Mouse (Mus musculus) heart, embryonic 16.5 days (tissue): ENCODE data around the gene Lrfn1. TPM values are rescaled to one million over a fixed set of nuclear protein-coding genes. Genes with fewer than 3 reads are reported as not detected.
A peak's percentile ranks its signal among the peaks of the same experiment; 100 is the strongest.

ENCODE experiments used
- ATAC-seq: fragments of 200-750 bp; cut with Nextera tagmentation; replicated peaks from 2 replicates; pipeline ENCODE4 v1.8.0; 2017; ENCODE audit warnings: moderate number of reproducible peaks; ENCODE audit not compliant: insufficient read depth, low FRiP score; ENCODE audit errors: extremely low read depth
- H3K27ac ChIP-seq: fragments of 300-500 bp; sonication (generic); 2 replicates; pipeline ENCODE4 v1.5.1; 2014; ENCODE audit warnings: mild to moderate bottlenecking, low read length, control low read depth, moderate library complexity
- H3K27me3 ChIP-seq: fragments of 300-500 bp; sonication (generic); 2 replicates; pipeline ENCODE4 v1.6.1; 2014; ENCODE audit warnings: low read length, mixed read lengths; ENCODE audit not compliant: control insufficient read depth, insufficient read depth
- H3K36me3 ChIP-seq: fragments of 300-500 bp; sonication (generic); 2 replicates; pipeline ENCODE4 v1.6.1; 2014; ENCODE audit not compliant: control insufficient read depth, insufficient read depth
- H3K4me1 ChIP-seq: fragments of 300-500 bp; sonication (generic); 2 replicates; pipeline ENCODE4 v1.6.1; 2014; ENCODE audit warnings: low read length, mixed read lengths; ENCODE audit not compliant: control insufficient read depth, insufficient read depth
- H3K4me2 ChIP-seq: fragments of 300-500 bp; sonication (generic); 2 replicates; pipeline ENCODE4 v1.6.1; 2014; ENCODE audit warnings: low read depth, mild to moderate bottlenecking, control low read depth, low read length
- H3K4me3 ChIP-seq: fragments of 300-500 bp; sonication (generic); 2 replicates; pipeline ENCODE4 v1.5.1; 2014; ENCODE audit warnings: mild to moderate bottlenecking, control low read depth, low read length
- H3K9ac ChIP-seq: fragments of 300-500 bp; sonication (generic); 2 replicates; pipeline ENCODE4 v1.6.1; 2014; ENCODE audit warnings: low read length, control low read depth
- H3K9me3 ChIP-seq: fragments of 300-500 bp; sonication (generic); replicated peaks from 2 replicates; pipeline ENCODE4 v1.6.1; 2016; ENCODE audit warnings: low read length; ENCODE audit not compliant: control insufficient read depth
- WGBS: fragments of 180-500 bp; shearing (Covaris S2); extraction: QIAGEN DNeasy Blood & Tissue Kit; methylation state at CpG from one replicate; pipeline ENCODE4 v1.1.7; 2014; 5-methylcytosine and 5-hydroxymethylcytosine counted together
- polyA plus RNA-seq: library from polyadenylated mRNA; unstranded; fragments of >200 nt; fragmentation: Nextera tagmentation; extraction: Ambion mirVana; gene quantifications from 2 replicates; pipeline ENCODE4 v1.2.1, GENCODE M21; 2015

The Lrfn1 gene
- polyA plus RNA-seq, 1 experiment from 2014 or later: 0.80 TPM

GRCm38 (mm10) chr7:28464416-28465212, 12.8 kb downstream of the Lrfn1 start:
- H3K4me3 ChIP-seq: no peak overlapping the region
- H3K9ac ChIP-seq: no peak overlapping the region
- ATAC-seq: peak; percentile 60; the same call in 1 of the 2 replicates
- peaks cover 6% of the 10 kb centered on the region; the same call in 1 of the 2 replicates for H3K36me3 ChIP-seq
- H3K4me1 ChIP-seq: peaks cover 7% of the 10 kb centered on the region
- H3K9me3 ChIP-seq: 0 out of 2 replicates have a peak, but pooled peaks cover 3% of the 10 kb centered on the region
- H3K4me2 ChIP-seq: no peak overlapping the region
- H3K27ac ChIP-seq: no peak overlapping the region
- peaks cover 17% of the 10 kb centered on the region for H3K27me3 ChIP-seq
- WGBS: 59% methylated on average over 10 of the region's 10 CpGs

GRCm38 (mm10) chr7:28466721-28467212, 15.0 kb downstream of the Lrfn1 start:
- Histone ChIP-seq H3K4me2 (peak overlapping the region; percentile 96), H3K27ac (no peak overlapping the region), H3K36me3 (no peaks in the 10 kb centered on the region), H3K9me3 (no peaks in the 10 kb centered on the region), H3K4me1 (peaks cover 13% of the 10 kb centered on the region), H3K27me3 (peaks cover 17% of the 10 kb centered on the region), H3K9ac (peak overlapping the region; percentile 73), H3K4me3 (peak overlapping the region; percentile 59)
- 23% methylated on average over 40 of the region's 40 CpGs for WGBS
- ATAC-seq: 0 out of 2 replicates have a peak, but pooled peaks have one; percentile 29

- Histone ChIP-seq H3K4me1 (peaks cover 13% of the 10 kb centered on the region), H3K4me2 (peak overlapping the region; percentile 96), H3K9ac (peak overlapping the region; percentile 73), H3K9me3 (no peaks in the 10 kb centered on the region), H3K27ac (no peak overlapping the region), H3K36me3 (no peaks in the 10 kb centered on the region), H3K27me3 (peaks cover 17% of the 10 kb centered on the region), H3K4me3 (peak overlapping the region; percentile 59)
- peak; percentile 80 for ATAC-seq
- WGBS: 3% methylated on average over 57 of the region's 63 CpGs
These were observed 15.5 kb downstream of the Lrfn1 start for GRCm38 (mm10) chr7:28467213-28467751.

DNA sequence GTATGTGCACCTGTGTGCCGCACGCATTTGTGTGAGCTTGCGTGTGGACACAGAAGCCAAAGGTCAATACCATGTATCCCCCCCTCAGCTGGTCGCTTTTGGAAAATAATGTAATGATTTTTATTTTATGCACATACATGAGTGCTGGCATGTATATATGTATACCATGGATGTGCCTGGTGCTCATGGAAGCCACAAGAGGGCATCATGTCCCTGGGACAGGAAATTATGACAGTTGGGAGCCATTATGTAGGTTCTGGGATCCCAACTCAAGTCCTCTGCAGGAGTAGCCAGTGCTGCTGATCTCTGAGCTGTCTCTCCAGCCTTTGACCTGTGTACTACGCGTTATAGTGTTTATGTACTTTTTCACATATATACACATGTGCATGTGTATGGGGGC, 24.4 kb downstream of the Lrfn1 start:
- Histone ChIP-seq H3K4me3 (no peak overlapping the region), H3K36me3 (no peaks in the 10 kb centered on the region), H3K4me1 (peaks cover 2% of the 10 kb centered on the region; the same call in 1 of the 2 replicates), H3K9ac (no peak overlapping the region), H3K27me3 (no peaks in the 10 kb centered on the region), H3K27ac (no peak overlapping the region), H3K4me2 (no peak overlapping the region), H3K9me3 (no peaks in the 10 kb centered on the region)
- 87% methylated on average over 6 of the region's 6 CpGs for WGBS
- no peak for ATAC-seq

- no peaks in the 10 kb centered on the region for H3K9me3 ChIP-seq
- no peaks in the 10 kb centered on the region for H3K27me3 ChIP-seq
- H3K4me1 ChIP-seq: no peaks in the 10 kb centered on the region
- H3K27ac ChIP-seq: no peak overlapping the region
- no peak for ATAC-seq
- no peak overlapping the region for H3K4me3 ChIP-seq
- no peak overlapping the region for H3K4me2 ChIP-seq
- no peaks in the 10 kb centered on the region for H3K36me3 ChIP-seq
- H3K9ac ChIP-seq: no peak overlapping the region
- 89% methylated on average over 5 of the region's 5 CpGs for WGBS
These were observed 25.6 kb downstream of the Lrfn1 start for GRCm38 (mm10) chr7:28477363-28477762.

GRCm38 (mm10) chr7:28478854-28479253, 27.1 kb downstream of the Lrfn1 start:
- Histone ChIP-seq H3K4me3 (no peak overlapping the region), H3K9ac (no peak overlapping the region), H3K27me3 (no peaks in the 10 kb centered on the region), H3K4me2 (no peak overlapping the region), H3K9me3 (no peaks in the 10 kb centered on the region), H3K27ac (no peak overlapping the region), H3K4me1 (no peaks in the 10 kb centered on the region), H3K36me3 (no peaks in the 10 kb centered on the region)
- 2% methylated on average over 8 of the region's 8 CpGs for WGBS
- ATAC-seq: no peak

DNA sequence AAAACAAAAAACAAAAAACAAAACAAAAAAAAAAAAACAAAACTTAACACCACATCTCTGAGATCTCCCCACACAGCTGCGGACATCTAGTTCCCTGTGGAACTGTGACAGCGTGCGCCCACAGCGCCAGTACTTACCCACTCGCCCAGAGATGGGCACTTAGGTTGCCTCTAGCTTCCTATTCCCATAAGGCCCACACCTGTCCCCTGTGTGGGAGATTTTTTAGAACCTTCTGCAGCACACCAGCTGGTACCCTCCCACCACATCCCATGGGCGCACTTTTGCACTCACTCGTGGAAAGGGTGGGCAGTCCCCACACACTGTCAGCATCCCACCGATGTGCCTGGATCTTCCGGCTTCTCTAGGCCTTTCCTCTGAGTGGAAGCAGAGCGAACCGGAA, 31.1 kb downstream of the Lrfn1 start:
- 0 out of 2 replicates have a peak, but pooled peaks cover 1% of the 10 kb centered on the region for H3K4me1 ChIP-seq
- no peak overlapping the region for H3K4me2 ChIP-seq
- no peaks in the 10 kb centered on the region for H3K9me3 ChIP-seq
- H3K27ac ChIP-seq: no peak overlapping the region
- 0 out of 2 replicates have a peak, but pooled peaks cover 2% of the 10 kb centered on the region for H3K27me3 ChIP-seq
- 79% methylated on average over 11 of the region's 11 CpGs for WGBS
- H3K4me3 ChIP-seq: no peak overlapping the region
- no peak overlapping the region for H3K9ac ChIP-seq
- H3K36me3 ChIP-seq: no peaks in the 10 kb centered on the region
- no peak for ATAC-seq

- H3K36me3 ChIP-seq: no peaks in the 10 kb centered on the region
- H3K4me1 ChIP-seq: 0 out of 2 replicates have a peak, but pooled peaks cover 5% of the 10 kb centered on the region
- 24% methylated on average over 4 of the region's 4 CpGs for WGBS
- H3K9me3 ChIP-seq: no peaks in the 10 kb centered on the region
- H3K27me3 ChIP-seq: peaks cover 2% of the 10 kb centered on the region; the same call in 1 of the 2 replicates
- no peak overlapping the region for H3K9ac ChIP-seq
- no peak overlapping the region for H3K27ac ChIP-seq
- no peak for ATAC-seq
- H3K4me3 ChIP-seq: no peak overlapping the region
- no peak overlapping the region for H3K4me2 ChIP-seq
These were observed 32.4 kb downstream of the Lrfn1 start for GRCm38 (mm10) chr7:28484192-28484591.

DNA sequence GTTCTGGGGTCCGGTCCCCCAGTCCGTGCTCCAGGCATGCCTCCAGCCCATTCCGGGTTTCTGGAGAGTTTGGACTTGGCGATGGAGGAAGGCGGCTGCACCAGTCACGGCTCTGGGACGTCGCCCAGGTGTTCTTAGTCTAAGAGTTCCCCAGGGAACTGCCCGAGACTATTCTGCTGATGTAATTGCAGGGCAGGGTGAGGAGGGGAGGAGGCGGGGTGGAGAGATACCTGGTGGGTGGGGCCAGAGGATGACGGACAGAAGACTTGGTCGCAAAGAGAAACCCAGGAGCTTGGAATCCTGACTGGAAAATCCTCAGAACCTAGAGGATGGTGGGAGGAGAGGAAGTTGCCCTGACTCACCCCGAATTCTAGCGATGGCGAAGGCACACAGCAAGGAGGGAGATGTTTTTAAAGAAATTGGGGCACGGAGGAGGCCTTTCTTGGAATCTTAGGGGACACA, 36.3 kb downstream of the Lrfn1 start:
- Histone ChIP-seq H3K36me3 (no peaks in the 10 kb centered on the region), H3K9me3 (no peaks in the 10 kb centered on the region), H3K9ac (no peak overlapping the region), H3K27me3 (peaks cover 2% of the 10 kb centered on the region; the same call in 1 of the 2 replicates), H3K27ac (no peak overlapping the region), H3K4me3 (peak overlapping the region; percentile 19; the same call in 1 of the 2 replicates), H3K4me2 (peak overlapping the region; percentile 39), H3K4me1 (0 out of 2 replicates have a peak, but pooled peaks cover 5% of the 10 kb centered on the region)
- no peak for ATAC-seq
- WGBS: 4% methylated on average over 16 of the region's 16 CpGs
